Mouse (Mus musculus) lung, postnatal 36 days (tissue): Measurements from ENCODE around the gene Gna11.
A peak's percentile ranks its signal among the peaks of the same experiment; 100 is the strongest.

Experiments
- DNase-seq: peaks from one replicate; pipeline ENCODE4 v3.0.0; 2022; ENCODE audit warnings: mixed read lengths

The Gna11 gene

GRCm38 (mm10) chr10:81541363-81541762, 3.6 kb downstream of the Gna11 start:
- no peak for DNase-seq

GRCm38 (mm10) chr10:81538321-81539048, 6.5 kb downstream of the Gna11 start:
- DNase-seq, result no peak

DNA sequence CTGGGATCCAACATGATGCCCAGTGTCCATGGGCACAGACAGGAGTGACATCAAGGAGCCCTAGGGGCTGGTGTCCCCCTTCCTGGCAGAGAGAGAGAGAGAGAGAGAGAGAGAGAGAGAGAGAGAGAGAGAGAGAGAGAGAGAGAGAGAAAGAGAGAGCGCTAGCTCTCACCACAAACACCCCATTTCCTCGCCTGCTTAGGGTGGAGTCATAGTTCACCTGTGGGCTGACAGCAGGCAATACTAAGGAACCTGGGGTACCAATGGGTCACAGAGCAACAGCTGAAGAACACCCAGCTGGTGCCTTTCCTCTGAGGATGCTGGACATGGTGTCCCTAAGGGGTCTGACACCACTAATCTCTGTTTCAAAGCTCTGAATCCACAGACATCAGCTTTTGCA, 7.6 kb downstream of the Gna11 start:
- no peak for DNase-seq

DNA sequence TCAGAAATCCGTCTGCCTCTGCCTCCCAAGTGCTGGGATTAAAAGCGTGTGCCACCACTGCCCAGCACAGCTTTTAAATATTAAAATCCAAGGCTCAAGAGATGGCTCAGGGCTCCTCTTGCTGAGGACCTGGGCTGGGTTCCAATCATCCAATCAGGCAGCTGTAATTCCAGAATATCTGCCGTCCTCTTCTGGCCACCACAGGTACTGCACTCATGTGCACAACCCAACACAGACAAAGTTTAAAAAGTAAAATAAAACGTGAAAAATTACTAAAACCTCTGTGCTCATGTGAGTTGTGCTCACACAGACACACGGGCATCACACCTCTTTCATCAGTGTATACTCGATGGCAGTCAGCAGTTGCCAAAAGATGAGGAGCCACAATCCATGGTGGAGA, 8.3 kb downstream of the Gna11 start:
- DNase-seq, result no peak

- no peak for DNase-seq
Measured at GRCm38 (mm10) chr10:81534826-81535225, 10.2 kb downstream of the Gna11 start.

DNA sequence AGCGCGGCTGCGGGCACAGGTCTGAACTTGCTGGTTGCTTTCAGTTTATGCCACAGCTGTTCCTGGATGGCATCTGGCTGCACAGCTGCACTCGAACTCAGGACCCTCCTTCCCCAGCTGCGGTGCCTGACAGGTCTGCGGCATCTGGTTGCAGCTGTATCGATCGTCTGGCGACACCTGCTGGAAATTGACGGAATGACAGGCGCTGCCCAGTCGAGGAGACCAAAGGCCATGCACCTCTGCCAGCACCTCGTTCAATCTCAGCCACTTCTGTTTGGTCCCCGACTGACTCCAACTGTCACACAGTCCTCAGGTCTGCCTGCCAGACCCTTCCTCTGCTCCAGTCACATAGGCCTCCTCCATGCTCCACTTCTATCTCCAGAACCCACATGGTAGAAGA, 18.2 kb downstream of the Gna11 start:
- peak; percentile 93 for DNase-seq

DNA sequence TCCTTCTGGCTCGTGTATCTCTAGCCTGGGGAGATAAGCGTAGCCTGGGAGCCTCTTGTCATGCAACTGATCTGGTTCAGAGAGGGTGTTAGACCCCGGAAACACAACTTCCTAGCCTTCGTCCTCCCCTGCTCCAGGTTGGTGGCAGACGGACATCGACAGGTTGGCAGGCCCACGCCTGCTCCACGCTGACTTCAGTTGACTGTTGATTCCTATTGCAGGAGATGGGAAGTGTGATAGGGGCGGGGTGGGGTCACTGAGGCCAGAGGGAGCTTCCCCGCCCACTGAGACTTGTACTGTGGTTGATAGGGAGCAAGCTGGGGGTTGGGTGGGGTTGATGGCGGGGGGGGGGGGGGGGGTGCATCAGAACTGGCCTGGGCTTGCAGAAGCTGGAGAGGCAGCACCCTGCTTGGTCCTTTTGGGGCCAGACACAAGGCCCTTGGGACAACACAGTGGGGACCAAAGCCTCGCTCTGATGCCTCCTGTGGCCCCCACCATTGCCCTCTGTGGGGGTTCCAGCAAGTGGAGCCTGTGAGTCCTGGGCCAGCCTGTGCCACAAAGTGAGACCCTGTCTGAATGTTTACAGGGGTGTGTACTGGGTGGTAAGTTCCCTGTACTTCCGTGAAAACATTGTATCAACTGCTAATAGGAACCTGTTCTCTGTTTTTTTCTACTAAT, 19.8 kb downstream of the Gna11 start:
- DNase-seq, result peak; percentile 77

DNA sequence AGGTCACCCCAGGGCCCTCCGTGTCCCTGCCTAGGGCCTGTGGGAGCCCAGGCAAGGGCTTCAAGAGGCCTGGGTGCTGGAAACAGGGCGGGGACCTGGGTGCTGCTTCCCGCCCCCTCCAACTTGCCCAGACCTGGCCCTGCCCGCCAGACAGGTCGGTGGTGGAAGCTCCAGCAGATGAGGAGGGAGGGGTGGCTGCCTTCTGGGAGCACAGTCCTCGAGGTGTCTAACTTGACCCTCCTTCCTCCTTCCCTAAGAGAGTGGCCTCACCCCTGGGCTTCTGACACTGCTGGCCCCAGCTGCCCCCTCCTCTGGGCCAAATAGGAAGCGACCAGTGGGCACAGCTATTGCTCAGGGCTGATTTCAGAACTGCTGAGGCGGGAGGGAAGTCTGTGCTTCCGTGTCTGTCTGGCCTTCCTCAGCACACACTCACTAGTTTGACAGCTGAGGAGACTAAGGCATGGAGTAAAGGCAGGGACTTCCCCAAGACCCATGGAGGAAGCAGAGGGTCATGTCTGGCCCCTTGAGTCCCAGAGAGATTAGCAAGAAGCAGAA, 20.9 kb downstream of the Gna11 start, which contains the start of gene Gna15:
Gene Gna15 (minus strand): TSS at position 175 of the 555 bp plus-strand sequence.
- DNase-seq, result peak; percentile 69

DNA sequence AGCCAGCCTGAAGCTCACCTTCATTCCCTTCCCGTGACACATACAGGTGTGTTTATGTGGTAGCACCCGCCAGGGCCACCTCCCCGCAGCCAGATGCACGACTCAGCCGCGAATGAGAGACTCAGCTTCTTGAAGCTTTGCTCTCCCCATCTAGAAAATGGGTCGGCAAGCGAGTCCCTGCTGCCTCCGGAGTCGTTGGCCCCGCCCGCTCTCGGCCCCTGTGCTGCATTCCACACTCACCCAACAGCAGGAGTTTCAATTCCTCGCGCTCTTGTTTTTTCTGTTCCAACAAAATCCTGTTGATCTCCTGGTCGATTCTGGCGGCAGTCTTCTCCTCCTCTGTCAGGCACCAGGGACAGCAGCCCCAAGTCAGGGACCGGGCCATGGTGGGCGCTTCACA, 21.4 kb downstream of the Gna11 start:
- peak; percentile 41 for DNase-seq

DNA sequence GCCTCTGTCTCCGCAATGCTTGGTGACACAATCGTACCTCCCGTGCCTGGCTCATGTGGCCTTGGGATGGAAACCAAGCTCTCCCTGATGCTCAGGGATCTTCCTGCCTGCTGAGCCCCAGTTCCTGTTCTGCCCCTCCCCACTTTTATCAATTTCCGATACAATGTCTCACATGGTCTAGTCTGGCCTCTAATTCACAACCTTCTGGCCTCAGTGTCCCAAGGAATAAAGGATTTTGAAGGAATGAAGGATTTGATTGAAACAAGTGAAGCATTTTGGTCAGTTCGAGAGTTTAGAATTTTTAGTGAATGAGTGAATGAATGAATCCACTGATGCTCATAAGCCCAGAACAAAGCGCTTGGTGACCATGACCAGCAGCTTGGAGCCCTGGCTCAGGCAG, 21.8 kb downstream of the Gna11 start:
- DNase-seq, result no peak

DNA sequence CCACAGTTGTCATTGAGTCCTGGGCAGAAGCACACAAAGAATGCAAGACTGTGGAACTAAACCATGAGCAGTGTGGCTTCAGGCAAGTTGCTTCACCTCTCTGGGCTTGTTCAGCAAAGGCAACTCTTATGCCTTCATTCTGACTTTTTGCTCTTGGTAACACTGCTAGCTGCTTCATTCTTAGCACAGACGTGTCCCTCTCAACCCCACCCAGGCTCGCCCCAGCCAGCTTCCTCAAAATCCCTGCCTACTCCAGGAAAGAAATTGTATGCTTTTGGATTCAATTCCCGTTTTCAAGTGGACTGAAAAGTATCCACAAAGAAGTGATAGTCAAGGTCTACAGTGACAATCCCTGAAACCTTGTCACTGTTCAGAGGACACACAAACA, 25.0 kb downstream of the Gna11 start:
- DNase-seq, result no peak

DNA sequence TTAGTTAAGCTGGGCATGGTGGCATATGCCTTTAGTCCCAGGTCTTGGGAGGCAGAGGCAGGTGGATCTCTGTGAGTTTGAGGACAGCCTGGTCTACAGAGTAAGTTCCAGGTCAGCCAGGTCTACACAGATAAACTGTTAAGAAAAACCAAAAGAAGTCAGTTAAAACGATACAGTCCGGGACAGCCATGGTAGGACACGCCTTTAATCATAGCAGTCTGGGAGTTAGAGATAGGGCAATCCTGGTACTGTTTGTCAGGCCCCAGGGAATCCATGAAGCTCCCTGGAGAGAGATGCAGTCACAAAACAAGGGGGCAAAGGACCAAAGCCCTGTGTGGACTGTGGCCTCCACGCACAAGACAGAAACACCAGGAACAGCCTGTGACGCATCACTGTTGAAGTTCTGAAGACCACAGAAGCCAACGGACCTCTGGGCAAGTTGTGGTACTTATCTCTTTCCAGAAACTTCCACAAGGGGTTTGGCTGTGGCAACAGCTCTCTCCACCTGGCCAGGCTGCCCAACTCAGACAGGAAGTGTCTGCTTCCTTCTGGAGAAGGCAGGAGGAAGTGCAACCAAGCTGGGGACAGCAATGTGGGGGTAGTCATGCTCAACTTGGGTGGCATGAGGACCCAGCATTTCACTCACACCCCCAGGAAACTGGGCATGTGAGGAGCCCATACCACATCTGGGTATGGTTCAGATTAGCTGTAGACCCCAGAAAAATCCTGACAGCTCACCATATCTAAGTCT, 25.6 kb downstream of the Gna11 start:
- DNase-seq, result peak; percentile 54

DNA sequence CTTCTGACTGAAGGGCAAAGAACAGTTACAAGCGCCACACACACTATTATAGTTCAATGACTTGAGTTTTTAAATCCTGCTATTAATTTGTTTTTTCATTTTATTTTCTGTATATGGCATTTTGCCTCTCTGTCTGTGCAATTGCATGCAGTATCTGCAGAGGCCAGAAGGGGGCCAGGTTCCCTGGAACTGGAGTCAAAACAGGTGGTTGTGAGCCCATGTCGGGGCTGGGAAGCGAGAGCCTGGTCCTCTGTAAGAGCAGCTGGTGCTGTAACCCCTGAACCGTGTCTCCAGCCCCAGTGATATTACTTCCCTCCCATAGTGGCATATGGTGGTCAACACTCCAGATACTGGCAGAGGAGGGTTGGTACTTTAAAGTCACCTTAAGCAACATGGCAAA, 26.4 kb downstream of the Gna11 start:
- peak; percentile 89 for DNase-seq

- DNase-seq, result peak; percentile 51
Measured at GRCm38 (mm10) chr10:81517227-81517626, 27.8 kb downstream of the Gna11 start.

GRCm38 (mm10) chr10:81513798-81514197, 31.2 kb downstream of the Gna11 start:
- no peak for DNase-seq

GRCm38 (mm10) chr10:81510246-81510810, 34.7 kb downstream of the Gna11 start:
- peak; percentile 64 for DNase-seq

DNA sequence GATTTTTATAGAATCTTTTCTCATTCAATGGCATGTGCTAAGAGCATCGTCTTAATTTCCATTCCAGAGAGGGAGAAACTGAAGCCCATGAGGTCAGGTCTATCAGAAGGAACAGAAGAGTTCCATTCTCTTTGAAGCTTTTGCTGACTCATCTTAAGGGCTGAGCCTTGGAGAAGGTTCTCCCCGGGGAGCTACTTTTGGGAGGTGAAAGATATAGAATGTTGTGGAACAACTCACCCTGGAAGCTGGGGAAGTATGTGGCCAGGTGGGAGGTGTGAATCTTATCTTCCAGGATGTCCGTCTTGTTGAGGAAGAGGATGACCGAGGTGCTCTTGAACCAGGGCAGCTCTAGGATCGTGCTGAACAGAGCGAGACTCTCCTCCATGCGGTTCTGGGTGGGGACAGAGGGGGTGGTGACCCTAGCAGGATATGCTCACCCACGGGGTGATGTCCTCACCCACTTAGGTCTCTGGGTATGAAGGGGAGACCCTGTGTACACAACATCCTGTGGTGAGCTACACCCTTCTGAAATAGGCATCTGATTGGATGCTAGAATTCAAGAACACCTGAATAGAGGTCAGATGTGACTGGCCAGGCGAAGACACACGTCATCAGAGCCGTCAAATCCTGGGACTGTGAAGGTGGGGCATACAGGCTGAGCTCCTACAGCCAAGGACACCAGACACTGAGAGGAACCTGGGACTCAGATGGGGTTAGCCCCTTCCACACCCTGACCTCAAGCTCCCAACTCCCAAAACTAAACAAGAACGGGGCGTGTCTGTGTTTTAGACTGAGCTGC, 37.1 kb downstream of the Gna11 start:
- no peak for DNase-seq

DNA sequence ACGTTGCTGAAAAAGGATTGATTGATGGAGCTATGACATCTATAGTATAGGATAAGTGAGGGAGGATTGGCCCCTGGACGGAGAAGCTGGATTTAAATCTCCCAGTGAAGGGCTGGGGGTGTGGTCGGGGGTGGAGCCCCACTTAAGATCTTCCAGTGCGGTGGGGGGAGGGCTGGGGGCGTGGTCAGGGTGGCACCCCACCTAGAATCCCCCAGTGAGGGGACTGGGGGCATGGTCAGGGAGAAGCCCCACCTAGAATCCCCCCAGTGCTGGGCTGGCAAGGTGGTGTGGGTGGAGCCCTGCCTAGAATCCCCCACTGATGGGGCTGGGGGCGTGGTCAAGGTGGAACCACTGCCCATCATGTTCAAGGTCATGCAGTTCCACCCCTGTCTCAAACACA, 37.9 kb downstream of the Gna11 start:
- DNase-seq, result no peak

- peak; percentile 51 for DNase-seq
Measured at GRCm38 (mm10) chr10:81505016-81505664, 39.9 kb downstream of the Gna11 start.

- peak; percentile 92 for DNase-seq
Measured at GRCm38 (mm10) chr10:81502658-81503057, 42.3 kb downstream of the Gna11 start.

DNA sequence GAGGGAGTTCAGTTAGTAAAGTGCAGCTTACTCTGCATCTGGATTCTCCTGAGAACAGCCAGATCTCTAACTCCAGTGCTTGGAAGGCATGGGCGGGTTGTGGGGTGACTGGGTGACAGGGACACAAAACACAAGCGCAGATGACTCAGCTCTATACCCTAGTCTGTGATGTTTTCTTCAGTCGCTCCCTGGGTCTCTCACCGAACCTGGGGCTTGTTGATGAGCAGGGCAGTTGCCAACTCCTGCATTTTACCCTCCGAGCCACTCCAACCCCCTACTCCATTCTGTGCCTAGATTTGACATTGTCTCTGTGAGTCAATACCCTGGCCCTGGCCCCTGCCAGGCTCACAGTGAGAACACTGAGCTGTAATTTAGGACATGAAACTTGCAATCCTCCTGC, 43.1 kb downstream of the Gna11 start:
- DNase-seq, result no peak

DNA sequence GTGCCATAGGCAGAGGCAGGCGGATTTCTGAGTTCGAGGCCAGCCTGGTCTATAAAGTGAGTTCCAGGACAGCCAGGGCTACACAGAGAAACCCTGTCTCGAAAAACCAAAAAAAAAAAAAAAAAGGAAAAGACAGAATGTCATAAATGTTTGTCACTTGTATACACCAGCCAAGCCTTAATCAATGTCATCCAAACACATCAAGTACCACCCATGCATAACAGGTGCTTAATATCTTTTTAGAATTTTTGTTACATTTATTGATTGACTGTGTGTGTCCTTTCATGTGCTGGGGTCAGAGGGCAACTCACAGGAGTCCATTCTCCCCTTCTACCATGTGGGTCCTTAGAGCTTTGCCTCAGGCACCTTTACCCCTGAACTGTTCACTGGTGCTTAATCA, 45.0 kb downstream of the Gna11 start, which contains the start of gene S1pr4:
Gene S1pr4 (minus strand): TSS at position 101 of the 400 bp plus-strand sequence.
- no peak for DNase-seq
